12 mouse cellular contexts compared by ENCODE assay signal in the genomic region with DNA sequence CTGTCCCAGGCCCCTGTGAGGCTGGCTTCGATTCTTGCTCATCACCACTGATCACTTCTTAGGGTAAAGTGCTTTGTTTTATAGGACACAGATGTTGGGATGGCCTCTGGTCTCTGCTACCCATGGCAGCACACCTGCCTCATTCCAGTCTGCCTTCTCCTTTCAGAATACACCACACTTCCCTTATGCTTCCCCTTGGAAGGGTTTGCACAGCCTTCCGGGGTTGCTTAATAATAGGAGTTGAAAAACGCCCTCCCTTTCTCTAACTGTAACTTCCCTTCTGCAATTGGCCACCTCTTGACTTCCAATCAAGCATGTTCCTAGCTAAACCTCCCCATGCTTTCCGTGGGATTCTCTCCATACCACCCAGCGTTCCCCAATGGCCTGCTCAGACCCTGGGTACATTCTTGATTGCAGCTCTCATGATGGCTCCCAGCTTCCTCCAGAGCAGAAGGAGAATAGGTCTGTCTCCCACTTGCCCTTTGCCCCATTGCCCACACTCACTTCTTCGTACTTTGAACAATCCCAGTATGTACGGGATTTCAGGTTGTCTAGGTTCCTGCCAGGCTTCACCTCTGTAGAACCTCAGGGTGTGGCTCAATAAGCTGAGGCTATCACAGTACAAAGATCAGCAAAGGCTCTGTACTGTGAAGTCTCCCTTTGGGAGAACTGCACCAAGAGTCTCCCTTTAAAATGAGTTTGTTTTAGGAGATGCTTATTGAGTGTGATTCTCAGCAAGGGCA.
A peak's percentile ranks its signal among the peaks of the same experiment; 100 is the strongest.
DNase-seq lines count a peak whose midpoint lies in the region; ATAC-seq lines count a peak whose summit lies in the region.
"Had no signal": no experiment of that assay in that cellular context is flagged by ENCODE, and none has a peak within 500 bp of the region (broad histone marks: within the 10 kb centered on the region; RNA-seq: fewer than 3 reads in every experiment).

No protein-coding gene starts in this region.

- DNase-seq in kidney, adult 11 months, result peak; percentile 38
- DNase-seq in kidney, adult 18-20 months, result no peak
- no peak for DNase-seq in embryonic facial prominence, embryonic 10.5 days (ENCODE audit: low spot score)
- DNase-seq in right cerebral cortex, adult 18-20 months, result no peak
- no peak for DNase-seq in layer of hippocampus, adult 8-10 months (ENCODE audit: low spot score in 2 of 2)
- DNase-seq in adrenal gland, adult 8-10 months, result no peak
- DNase-seq: right cerebral cortex, postnatal 25 days had no signal

- H3K27me3 ChIP-seq in embryonic facial prominence, embryonic 10.5 days (replicated peaks; ENCODE audit: low read depth, poor library complexity, severe bottlenecking), result no peaks in the 10 kb centered on the region
- H3K27me3 ChIP-seq in intestine, embryonic 16.5 days (replicated peaks; ENCODE audit: control insufficient read depth, insufficient read depth, low read length), result no peaks in the 10 kb centered on the region
- H3K27me3 ChIP-seq in limb, embryonic 15.5 days, result no peaks in the 10 kb centered on the region
- H3K27me3 ChIP-seq: CH12.LX; hindbrain, embryonic 13.5 days; neural tube, embryonic 12.5 days had no signal

- 79% methylated on average over 7 of the region's 7 CpGs for WGBS in embryonic facial prominence, embryonic 10.5 days
- 67% methylated on average over 7 of the region's 7 CpGs for WGBS in intestine, embryonic 16.5 days
- 68% methylated on average over 7 of the region's 7 CpGs for WGBS in limb, embryonic 15.5 days

- H3K4me2 ChIP-seq in intestine, embryonic 16.5 days (ENCODE audit: low read depth, low read length), result peak overlapping the region; percentile 17
- no peak overlapping the region for H3K4me2 ChIP-seq in limb, embryonic 15.5 days
- H3K4me2 ChIP-seq: hindbrain, embryonic 13.5 days; neural tube, embryonic 12.5 days had no signal

- peak overlapping the region; percentile 58 for H3K27ac ChIP-seq in embryonic facial prominence, embryonic 10.5 days (replicated peaks)
- H3K27ac ChIP-seq in intestine, embryonic 16.5 days (ENCODE audit: low read length), result peak overlapping the region; percentile 84
- H3K27ac ChIP-seq in limb, embryonic 15.5 days, result peak overlapping the region; percentile 67
- H3K27ac ChIP-seq: neural tube, embryonic 12.5 days had no signal

- no peak overlapping the region for H3K9ac ChIP-seq in intestine, embryonic 16.5 days (ENCODE audit: low read depth, low read length)
- H3K9ac ChIP-seq in limb, embryonic 15.5 days, result no peak overlapping the region
- H3K9ac ChIP-seq: hindbrain, embryonic 13.5 days; neural tube, embryonic 12.5 days had no signal

- H3K4me3 ChIP-seq in embryonic facial prominence, embryonic 10.5 days, result no peak overlapping the region
- no peak overlapping the region for H3K4me3 ChIP-seq in intestine, embryonic 16.5 days (ENCODE audit: low read length)
- no peak overlapping the region for H3K4me3 ChIP-seq in limb, embryonic 15.5 days
- H3K4me3 ChIP-seq: hindbrain, embryonic 13.5 days; neural tube, embryonic 12.5 days had no signal

- no peaks in the 10 kb centered on the region for H3K36me3 ChIP-seq in embryonic facial prominence, embryonic 10.5 days (replicated peaks)
- H3K36me3 ChIP-seq in intestine, embryonic 16.5 days (ENCODE audit: control insufficient read depth, insufficient read depth, low read length), result no peaks in the 10 kb centered on the region
- no peaks in the 10 kb centered on the region for H3K36me3 ChIP-seq in limb, embryonic 15.5 days
- H3K36me3 ChIP-seq: hindbrain, embryonic 13.5 days; neural tube, embryonic 12.5 days had no signal

- H3K4me1 ChIP-seq in embryonic facial prominence, embryonic 10.5 days, result peaks cover 39% of the 10 kb centered on the region
- H3K4me1 ChIP-seq in intestine, embryonic 16.5 days (ENCODE audit: control insufficient read depth, insufficient read depth, low read length), result peaks cover 25% of the 10 kb centered on the region
- peaks cover 16% of the 10 kb centered on the region for H3K4me1 ChIP-seq in limb, embryonic 15.5 days

- H3K9me3 ChIP-seq in embryonic facial prominence, embryonic 10.5 days, result peaks cover 3% of the 10 kb centered on the region; the same call in 1 of the 2 replicates
- no peaks in the 10 kb centered on the region for H3K9me3 ChIP-seq in intestine, embryonic 16.5 days (ENCODE audit: control insufficient read depth, low read length)
- H3K9me3 ChIP-seq in limb, embryonic 15.5 days, result no peaks in the 10 kb centered on the region
- H3K9me3 ChIP-seq: hindbrain, embryonic 13.5 days; neural tube, embryonic 12.5 days had no signal

- ATAC-seq in intestine, embryonic 16.5 days, result peak; percentile 93
- no peak for ATAC-seq in limb, embryonic 15.5 days (ENCODE audit: insufficient number of reproducible peaks, low FRiP score, low TSS enrichment, low read depth)
